Mouse (Mus musculus) cerebellum, adult 2 months (tissue): ENCODE measurements around the gene Hoxa9.

Experiments used
- CTCF ChIP-seq: fragments of 200-500 bp; IDR thresholded peaks from 2 replicates; pipeline ENCODE4 v1.5.1; 2011; ENCODE audit warnings: low read depth, mild to moderate bottlenecking, control low read depth, low read length, moderate library complexity, borderline replicate concordance; ENCODE audit not compliant: insufficient read depth
- POLR2A ChIP-seq: fragments of 200-500 bp; IDR thresholded peaks from 2 replicates; pipeline ENCODE4 v1.6.1; 2011; ENCODE audit warnings: low read length, control low read depth, borderline replicate concordance; ENCODE audit not compliant: insufficient read depth

GRCm38 (mm10) chr6:52235866-52236265, 5.0 kb upstream of the Hoxa9 start:
- TF ChIP-seq CTCF = no peak
- no peak for TF ChIP-seq POLR2A
